Mouse (Mus musculus): ENCODE data around the gene Brip1. TPM values are rescaled to one million over a fixed set of nuclear protein-coding genes. Genes with fewer than 3 reads are reported as not detected.

Brip1 gene
- total RNA-seq, 2 experiments from 2014 or later, result 0.12 to 0.25 TPM

- no peak for DNase-seq
These were observed 178.6 kb downstream of the Brip1 start for GRCm38 (mm10) chr11:86022439-86022838.

- no peak for DNase-seq
These were observed 181.0 kb downstream of the Brip1 start for GRCm38 (mm10) chr11:86020033-86020432.

DNA sequence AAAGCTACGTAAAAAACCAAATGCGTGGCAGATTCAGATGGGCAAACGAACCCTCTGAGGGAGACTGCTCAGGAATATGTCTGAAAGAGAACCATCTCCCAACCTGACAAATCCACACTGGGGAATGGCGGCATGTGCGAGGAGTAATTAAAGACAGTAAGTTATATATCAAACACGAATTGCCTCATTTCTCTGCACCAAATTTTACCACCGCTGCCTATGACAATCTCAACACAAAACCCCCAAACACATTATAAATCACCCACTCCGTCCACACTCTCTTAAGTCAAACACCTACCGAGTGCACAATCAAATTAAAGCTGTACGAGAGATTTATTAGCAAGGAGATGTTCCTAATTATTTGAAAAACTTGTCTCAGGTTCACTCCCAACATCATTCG is 184.8 kb downstream of the Brip1 start:
- no peak for DNase-seq

- no peak for DNase-seq
These were observed 187.9 kb downstream of the Brip1 start for GRCm38 (mm10) chr11:86013087-86013486.

DNA sequence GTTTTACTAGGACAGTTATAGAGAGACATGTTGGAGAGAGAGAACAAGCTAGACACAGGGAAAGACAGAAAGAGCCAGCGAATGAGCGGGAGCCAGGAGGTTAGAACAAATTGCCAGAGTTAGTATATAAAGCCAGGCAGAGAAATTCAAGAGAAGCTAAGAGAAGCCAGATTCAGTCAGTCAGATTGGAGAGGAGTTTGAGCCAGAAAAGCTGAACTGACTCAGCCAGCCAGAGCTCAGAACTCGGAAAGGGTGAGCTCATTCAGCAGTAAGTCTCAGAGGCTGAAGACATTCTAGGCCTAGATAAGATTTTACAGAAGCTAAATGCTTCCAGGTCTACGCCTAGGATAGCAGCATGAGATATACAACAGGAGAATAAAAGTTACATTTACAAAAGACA is 190.5 kb downstream of the Brip1 start:
- no peak for DNase-seq

DNA sequence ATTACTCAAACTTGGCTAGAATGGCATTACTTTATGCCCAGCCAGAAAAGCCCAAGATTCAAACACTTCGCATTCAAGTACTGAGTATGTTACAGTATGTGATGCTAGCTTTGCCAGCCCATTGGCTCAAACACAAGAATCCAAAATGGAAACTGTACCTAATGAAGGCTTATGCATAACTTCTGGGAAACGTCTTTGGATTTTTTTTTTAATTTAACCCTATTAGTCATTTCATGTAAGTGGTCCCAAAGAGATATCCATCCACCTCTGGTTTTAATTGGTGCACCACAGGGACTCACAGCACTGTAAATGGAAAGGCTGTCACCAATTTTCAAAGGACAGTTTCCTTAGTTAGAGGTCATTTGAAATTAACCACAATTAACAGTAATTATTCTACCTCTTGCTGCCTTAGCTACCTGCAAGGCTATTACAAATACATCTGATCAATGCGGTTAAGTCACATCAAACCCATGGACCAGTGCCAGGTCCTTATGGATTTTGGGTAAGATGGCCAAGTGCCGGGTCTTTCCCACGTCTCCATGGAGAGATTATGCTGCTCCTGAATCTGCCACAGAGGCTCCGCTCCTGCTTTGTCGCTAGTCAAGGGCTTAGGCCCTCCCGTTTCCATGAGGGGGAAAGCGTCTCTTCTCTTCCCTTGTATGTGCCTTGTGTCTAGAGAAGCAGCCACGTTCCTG is 192.6 kb downstream of the Brip1 start:
- DNase-seq, result no peak

Other genes with a start within 250 kb of the Brip1 start
- 10 to 100 TPM; 25.3 to 29.1 TPM for gene Ints2, start 56.4 kb upstream of the Brip1 start, total RNA-seq (2021)
- gene Med13, start 156.4 kb upstream of the Brip1 start, total RNA-seq (2021), result 10 to 100 TPM; 53.7 to 66.0 TPM

Measured in layer of hippocampus, postnatal 36 days (tissue).